Mouse (Mus musculus): ENCODE data around the gene Nif3l1.
A peak's percentile ranks its signal among the peaks of the same experiment; 100 is the strongest.

Gene Nif3l1

GRCm38 (mm10) chr1:58445143-58445722 is at the start of gene Nif3l1, which contains the start of gene Ppil3:
Gene Nif3l1, plus strand, starts transcription at chr1:58445151.
Gene Ppil3, minus strand, starts transcription at chr1:58445486.
- DNase-seq (ENCODE audit: low spot score), result peak; percentile 86

DNA sequence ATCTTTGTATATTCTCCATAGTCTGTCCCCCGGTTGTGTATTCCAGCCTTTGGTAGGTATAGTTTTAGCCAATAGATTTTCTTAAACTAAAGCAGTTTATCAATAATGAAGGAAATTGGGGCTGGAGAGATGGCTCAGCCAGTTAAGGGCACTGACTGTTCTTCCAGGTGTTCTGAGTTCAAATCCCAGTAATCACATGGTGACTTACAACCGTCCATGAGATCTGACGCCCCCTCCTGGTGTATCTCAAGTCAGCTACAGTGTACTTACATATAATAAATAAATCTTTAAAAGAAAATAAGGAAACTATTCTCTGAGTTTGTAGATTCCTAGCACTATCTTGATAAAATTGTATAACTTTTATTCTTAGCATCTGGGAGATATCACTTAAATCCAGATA is 49.6 kb upstream of the Nif3l1 start:
- no peak for DNase-seq (ENCODE audit: low spot score)

DNA sequence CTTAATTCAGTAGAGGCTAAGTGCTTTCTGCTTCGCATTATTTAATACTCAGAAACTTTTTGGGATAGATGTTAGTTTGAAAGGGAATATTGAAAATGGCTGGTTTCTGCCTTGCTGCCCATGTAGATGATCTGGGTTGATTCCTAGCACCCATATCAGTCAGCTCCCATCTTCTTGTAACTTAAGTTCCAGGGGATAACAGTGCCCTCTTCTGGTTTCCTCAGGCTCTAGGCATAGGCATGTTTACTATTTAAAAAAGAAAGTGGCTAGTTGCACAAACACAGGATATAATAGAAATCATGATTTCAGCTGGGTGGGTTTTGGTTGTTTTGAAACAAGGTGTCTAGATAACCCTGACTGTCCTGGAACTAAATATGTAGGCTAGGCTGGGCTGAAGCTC is 48.8 kb upstream of the Nif3l1 start:
- DNase-seq (ENCODE audit: low spot score), result no peak

DNA sequence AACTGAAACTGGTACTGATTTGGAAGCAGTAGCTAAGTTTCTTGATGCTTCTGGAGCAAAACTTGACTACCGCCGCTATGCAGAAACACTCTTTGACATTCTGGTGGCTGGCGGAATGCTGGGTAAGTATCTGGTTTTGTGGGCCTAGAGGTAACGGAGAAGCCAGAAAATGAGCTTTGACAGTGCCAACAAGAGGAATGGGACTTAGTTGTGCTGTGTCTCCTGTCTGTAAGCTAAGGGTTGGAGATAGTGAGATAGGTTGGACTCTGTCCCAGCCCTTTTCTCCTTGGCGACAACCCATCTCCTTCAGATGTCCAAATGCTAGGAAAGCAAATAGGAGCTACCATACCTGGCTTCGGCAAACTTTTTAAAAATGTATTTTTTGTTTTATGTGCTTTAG is 47.2 kb upstream of the Nif3l1 start:
- no peak for DNase-seq (ENCODE audit: low spot score)

DNA sequence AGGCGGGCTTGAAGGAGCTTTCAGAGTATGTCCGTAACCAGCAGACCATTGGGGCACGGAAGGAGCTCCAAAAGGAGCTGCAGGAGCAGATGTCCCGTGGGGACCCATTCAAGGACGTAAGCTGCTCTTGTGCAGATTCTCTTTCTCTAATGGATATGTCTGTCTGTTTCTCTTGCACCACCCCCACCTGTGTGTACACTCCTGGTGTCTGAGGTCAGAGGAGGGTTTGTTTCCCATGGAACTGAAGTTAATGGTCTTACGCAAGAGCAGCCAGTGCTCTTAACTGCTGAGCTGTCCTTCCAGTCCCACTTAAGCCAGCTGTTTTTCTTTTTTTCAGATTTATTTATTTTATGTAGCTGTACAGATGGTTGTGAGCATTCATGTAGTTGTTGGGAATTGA is 43.6 kb upstream of the Nif3l1 start:
- DNase-seq (ENCODE audit: low spot score), result no peak

DNA sequence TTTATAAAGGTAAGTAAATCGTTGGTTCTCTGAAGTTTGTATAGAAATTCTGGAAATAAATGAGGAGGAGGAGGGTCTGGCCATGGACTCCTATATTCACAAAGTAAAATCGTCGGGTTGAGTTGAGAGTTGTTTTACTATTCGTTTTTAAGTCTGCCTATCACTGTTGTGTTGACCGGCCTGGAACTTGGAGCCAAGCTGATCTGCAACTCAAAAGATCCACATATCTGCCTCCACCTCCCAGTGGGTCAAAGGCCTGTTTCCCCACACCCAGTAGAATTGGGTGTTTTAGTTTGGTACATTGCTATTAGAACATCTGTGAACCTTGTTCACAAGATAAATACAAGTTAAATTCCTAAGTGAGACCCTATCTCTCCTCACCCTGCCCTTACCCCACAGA is 41.2 kb upstream of the Nif3l1 start:
- DNase-seq (ENCODE audit: low spot score), result no peak

DNA sequence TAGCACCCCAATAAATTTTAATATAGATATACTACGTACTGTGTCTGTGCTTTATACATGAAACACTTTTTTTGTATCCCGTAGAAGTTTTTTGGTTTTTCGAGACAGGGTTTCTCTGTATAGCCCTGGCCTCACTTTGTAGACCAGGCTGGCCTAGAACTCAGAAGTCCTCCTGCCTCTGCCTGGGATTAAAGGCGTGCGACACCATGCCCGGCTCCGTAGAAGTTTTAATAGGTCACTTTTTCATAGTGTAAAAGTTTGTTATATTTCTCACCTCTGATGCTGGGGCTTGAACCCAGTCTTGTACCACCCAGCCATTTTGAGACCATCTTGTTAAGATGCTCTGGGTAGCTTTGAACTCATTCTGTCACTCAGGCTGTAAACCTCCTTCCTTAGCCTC is 37.6 kb upstream of the Nif3l1 start:
- no peak for DNase-seq (ENCODE audit: low spot score)

DNA sequence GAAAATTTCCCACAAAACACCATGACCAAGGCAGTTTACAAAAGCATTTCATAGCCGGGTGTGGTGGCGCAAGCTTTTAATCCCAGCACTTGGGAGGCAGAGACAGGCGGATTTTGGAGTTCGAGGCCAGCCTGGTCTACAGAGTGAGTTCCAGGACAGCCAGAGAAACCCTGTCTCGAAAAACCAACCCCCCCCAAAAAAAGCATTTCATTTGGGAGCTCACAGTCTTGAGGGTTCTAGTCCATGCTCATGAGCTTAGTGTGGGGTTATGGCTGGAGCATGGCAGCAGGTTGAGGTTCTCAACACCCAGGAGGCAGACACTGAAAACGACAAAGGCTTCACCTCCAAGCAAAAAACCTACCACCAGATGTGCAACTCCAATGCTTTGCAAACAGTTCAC is 36.8 kb upstream of the Nif3l1 start:
- DNase-seq (ENCODE audit: low spot score), result no peak

DNA sequence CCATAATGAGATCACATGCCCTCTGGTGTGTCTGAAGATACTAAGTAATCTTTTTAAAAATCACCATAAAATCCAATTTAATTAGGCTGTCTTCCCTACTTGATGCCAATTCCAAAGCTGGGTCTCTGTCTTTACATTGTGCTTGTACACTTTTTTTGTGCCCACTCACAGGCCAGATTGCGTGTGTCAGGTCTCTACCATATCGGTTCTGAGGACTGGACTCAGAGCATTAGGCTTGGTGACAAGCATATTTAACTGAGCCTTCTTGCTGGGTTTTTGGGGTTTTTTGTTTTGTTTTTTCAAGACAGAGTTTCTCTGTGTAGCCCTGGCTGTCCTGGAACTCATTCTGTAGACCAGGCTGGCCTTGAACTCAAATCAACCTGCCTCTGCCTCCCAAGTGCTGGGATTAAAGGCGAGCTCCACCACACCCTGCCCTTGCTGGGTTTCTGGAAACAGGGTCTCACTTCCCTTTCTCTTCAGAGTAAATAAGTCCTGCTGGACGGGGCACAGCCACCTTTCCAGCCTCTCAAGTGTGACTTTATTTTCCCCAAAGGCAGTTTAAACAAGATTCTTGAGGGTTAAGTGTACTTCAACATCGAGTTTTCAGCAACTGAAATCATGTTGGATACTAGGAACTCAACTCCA is 35.3 kb upstream of the Nif3l1 start:
- no peak for DNase-seq (ENCODE audit: low spot score)

DNA sequence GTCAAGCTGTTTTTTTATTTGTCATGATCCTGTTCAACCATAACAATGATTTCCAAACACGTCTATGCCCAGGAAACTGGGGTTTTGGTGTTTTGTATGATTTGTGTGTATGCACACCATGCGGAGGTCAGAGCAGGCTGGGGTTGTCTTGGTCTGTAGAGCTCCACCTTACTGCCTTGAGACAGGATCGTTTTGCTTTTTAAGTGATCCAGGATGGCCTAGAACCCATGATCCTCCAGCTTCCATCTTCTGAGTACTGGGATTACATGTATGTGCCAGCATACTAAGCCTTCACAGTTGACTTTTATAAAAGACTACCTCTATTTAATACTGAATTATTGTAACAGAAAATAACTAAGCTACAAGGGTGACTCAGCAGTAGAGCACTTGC is 34.8 kb upstream of the Nif3l1 start:
- no peak for DNase-seq (ENCODE audit: low spot score)

- DNase-seq (ENCODE audit: low spot score), result no peak
Observed at GRCm38 (mm10) chr1:58410776-58411175, 34.2 kb upstream of the Nif3l1 start.

DNA sequence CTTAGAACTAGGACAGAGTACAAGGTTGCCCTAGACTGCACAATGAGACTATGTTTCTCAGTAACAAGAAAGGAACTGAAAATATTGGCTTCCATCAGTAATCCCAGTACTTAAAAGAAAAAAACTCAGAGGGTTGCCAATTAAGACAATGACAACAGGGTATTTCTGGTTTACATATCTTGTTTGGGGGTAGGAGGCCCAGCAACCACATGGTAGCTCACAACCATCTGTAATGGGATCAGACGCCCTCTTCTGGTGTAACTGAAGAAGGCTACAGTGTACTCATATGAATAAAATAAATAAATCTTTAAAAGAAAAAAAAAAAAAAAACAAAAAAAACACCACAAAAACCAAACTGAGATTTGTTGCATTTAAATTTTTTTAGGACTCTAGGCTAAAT is 29.5 kb upstream of the Nif3l1 start:
- no peak for DNase-seq (ENCODE audit: low spot score)

DNA sequence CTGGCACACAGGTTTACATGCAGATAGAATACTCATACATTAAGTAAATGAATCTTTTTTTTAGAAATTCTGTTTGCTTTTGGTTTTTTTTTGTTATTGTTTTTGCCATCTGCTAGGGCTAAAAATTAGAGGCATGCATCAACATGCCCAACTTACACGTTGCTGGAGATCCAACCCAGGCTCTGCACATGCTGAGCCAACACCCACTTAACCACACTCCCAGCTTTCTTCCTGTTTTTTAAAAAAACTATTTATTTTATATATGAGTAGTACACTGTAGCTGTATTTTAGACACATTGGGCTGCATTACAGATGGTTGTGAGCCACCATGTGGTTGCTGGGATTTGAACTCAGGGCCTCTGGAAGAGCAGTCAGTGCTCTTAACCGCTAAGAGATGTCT is 28.9 kb upstream of the Nif3l1 start:
- no peak for DNase-seq (ENCODE audit: low spot score)

- DNase-seq (ENCODE audit: low spot score), result no peak
Observed at GRCm38 (mm10) chr1:58420032-58420431, 24.9 kb upstream of the Nif3l1 start.

- DNase-seq (ENCODE audit: low spot score), result peak; percentile 27
Observed at GRCm38 (mm10) chr1:58420961-58421360, 24.0 kb upstream of the Nif3l1 start.

GRCm38 (mm10) chr1:58422879-58423278 is 22.1 kb upstream of the Nif3l1 start:
- peak; percentile 66 for DNase-seq (ENCODE audit: low spot score)

GRCm38 (mm10) chr1:58423371-58424248 is 21.3 kb upstream of the Nif3l1 start, which contains the start of gene Clk1:
Gene Clk1, minus strand, starts transcription at chr1:58424066.
- DNase-seq (ENCODE audit: low spot score), result peak; percentile 95

- DNase-seq (ENCODE audit: low spot score), result no peak
Observed at GRCm38 (mm10) chr1:58424551-58424950, 20.4 kb upstream of the Nif3l1 start.

DNA sequence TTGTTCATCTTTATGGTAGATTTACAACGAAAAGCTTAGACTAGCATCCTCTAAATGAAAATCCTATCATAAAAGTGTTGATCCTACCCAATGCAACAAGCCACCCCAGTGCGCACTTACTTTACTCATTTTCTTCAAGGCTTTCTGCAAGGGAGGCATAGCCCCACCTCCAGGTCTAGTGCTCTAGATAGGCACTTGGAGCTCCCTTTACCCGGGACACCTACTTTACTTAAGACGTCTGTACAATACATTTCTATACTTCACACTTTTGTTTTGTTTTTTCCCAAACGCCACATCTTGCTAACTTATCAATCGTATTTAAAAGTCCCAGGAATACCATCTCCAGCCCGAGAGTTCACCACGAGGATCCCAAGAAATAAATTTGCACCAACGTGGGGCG is 260 bp upstream of the Nif3l1 start:
- DNase-seq (ENCODE audit: low spot score), result peak; percentile 15

DNA sequence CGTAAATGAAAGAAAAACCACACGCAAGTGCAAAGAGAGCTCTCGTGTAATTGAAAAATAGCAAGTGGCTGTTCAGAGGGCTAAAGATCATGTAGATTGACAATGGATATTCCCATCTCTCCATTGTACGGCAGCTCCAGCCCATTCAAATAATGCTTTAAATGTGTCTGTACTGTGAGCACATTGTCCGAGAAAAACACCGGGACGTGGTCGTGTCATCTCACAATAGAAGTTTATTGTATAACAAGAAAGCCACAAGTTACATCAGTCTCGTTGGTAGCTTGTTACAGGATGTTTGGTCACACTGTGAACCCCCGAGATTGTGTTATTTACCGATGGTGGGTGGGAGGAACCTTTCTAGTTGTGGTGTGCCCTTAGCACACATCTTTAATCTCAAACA is 910 bp downstream of the Nif3l1 start:
- DNase-seq (ENCODE audit: low spot score), result no peak

GRCm38 (mm10) chr1:58447766-58448165 is 2.8 kb downstream of the Nif3l1 start:
- no peak for DNase-seq (ENCODE audit: low spot score)

DNA sequence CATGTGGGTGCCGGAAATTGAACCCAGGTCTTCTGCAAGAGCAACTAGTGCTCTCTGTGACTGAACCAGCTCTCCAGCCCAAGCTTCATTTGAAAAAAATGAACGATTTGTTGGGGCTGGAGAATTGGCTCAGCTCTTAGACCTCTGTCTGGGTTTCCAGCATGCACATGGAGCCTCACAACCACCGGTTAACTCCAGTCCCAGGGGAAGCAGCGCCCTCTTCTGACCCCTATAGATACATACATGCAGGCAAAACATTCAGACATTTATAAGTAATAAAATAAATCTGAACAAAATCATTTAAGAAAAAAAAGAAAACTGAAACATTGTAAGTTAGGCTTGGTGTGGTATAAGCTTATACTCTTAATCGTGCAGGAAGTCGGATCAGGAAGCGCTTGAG is 3.4 kb downstream of the Nif3l1 start:
- no peak for DNase-seq (ENCODE audit: low spot score)

DNA sequence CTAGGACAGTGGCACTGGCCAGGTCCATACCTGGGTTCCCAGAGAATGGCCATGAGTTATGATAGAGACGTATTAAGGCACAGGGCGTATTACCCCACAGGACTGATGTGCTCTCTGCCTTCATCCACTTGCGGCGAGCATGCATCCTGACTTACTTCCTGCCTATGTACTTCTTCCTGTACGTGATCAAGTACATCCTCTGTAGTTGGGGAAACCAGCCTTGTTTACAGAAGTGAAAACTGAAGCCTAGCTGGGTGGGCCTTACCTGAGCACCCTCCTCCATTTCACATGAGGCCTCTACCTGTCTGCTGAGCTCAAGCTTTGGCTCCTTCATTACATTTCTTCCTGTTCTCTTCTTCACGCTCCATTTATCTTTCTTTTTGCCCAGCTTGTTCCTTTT is 9.4 kb downstream of the Nif3l1 start:
- DNase-seq (ENCODE audit: low spot score), result no peak
